Mouse (Mus musculus) urinary bladder, adult 2 months (tissue): ENCODE measurements around the gene Phactr2. TPM values are rescaled to one million over a fixed set of nuclear protein-coding genes. Genes with fewer than 3 reads are reported as not detected.

Experiments used
- DNase-seq: peaks from one replicate; pipeline ENCODE4 v3.0.0; 2022; ENCODE audit warnings: low spot score
- polyA plus RNA-seq: library from polyadenylated mRNA; depleted of rRNA; stranded (reverse); fragments of >200 nt; gene quantifications from 2 replicates; pipeline ENCODE4 v1.2.3, GENCODE M21; 2012; rRNA removed

Phactr2 gene
- polyA plus RNA-seq, 1 experiment: 13.9 TPM

GRCm38 (mm10) chr10:13168461-13168860, 305.8 kb downstream of the Phactr2 start:
- no peak for DNase-seq

- DNase-seq: no peak
These were observed 312.2 kb downstream of the Phactr2 start for GRCm38 (mm10) chr10:13162031-13162430.

GRCm38 (mm10) chr10:13160913-13161312, 313.3 kb downstream of the Phactr2 start:
- DNase-seq: no peak

Other genes with a start within 250 kb of the Phactr2 start
- 73.4 and 76.8 TPM in 2 replicates for gene Fuca2, start 25.1 kb upstream of the Phactr2 start, polyA plus RNA-seq
- gene Adat2, start 78.5 kb upstream of the Phactr2 start, polyA plus RNA-seq: 7.9 and 8.2 TPM in 2 replicates
- gene Pex3, start 78.7 kb upstream of the Phactr2 start, polyA plus RNA-seq: 26.4 and 32.5 TPM in 2 replicates